Mouse (Mus musculus) CD4-positive, CD25-positive, alpha-beta regulatory T cell, adult 4 months (primary cell): ENCODE results near the gene Kcnmb1. TPM values are rescaled to one million over a fixed set of nuclear protein-coding genes. Genes with fewer than 3 reads are reported as not detected.

Source experiments
- ATAC-seq: one replicate; pipeline ENCODE4 v1.8.0; 2017
- polyA plus RNA-seq, 2 experiments: library from polyadenylated mRNA; unstranded; fragments of 100-300 nt; shearing (Covaris generic); gene quantifications; one replicate each; pipeline ENCODE4 v1.2.1; 2017

Kcnmb1 gene
- 1 to 10 TPM in 1 of 2 experiments, under 1 TPM in 1; 0.79 to 1.0 TPM for polyA plus RNA-seq

- no peak for ATAC-seq
Measured at GRCm38 (mm10) chr11:33962688-33963407, at the start of gene Kcnmb1. Gene Kcnmb1 (plus strand): TSS chr11:33963013.

DNA sequence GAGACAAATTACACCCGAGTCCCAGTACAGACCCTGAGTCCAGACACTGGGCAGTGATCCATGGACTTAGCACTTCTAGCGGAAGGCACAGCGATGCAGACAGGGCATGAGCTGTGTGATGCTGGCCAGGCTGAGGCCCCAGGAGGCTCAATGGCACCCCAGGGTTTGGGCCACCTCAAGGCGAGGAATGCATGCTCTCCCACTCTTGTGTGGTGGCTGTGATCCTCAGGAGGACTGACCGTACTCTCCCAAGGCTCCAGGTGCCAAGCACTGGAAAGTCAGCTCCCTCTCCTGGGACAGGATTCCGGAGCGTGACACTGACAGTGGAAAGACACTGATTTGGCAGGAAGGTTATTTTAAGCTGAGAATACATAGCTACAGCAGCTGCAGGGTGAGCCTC lies 49.8 kb upstream of the Kcnmb1 start:
- no peak for ATAC-seq

DNA sequence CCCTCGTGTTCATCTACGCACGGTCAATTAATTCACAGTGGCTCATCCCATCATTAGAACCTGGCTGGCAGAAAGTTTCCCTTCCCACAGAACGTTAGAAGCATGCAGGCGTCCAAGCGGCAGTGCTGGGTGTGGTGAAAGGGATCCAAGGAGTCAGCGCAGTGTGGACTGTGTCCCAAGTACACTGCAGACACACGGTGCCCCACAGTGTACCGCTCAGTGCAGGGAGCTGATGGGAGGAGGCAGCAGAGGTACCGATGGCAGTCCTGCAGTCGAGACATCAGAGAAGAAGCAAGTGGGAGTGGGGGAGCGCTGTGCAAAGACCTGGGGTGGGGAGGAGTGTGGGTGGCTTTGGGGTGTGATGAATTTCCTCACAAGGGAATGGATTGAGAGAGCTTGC lies 48.6 kb upstream of the Kcnmb1 start:
- no peak for ATAC-seq

- no peak for ATAC-seq
Measured at GRCm38 (mm10) chr11:33917574-33917973, 45.2 kb upstream of the Kcnmb1 start.

GRCm38 (mm10) chr11:33918424-33918823 lies 44.4 kb upstream of the Kcnmb1 start:
- ATAC-seq = no peak

DNA sequence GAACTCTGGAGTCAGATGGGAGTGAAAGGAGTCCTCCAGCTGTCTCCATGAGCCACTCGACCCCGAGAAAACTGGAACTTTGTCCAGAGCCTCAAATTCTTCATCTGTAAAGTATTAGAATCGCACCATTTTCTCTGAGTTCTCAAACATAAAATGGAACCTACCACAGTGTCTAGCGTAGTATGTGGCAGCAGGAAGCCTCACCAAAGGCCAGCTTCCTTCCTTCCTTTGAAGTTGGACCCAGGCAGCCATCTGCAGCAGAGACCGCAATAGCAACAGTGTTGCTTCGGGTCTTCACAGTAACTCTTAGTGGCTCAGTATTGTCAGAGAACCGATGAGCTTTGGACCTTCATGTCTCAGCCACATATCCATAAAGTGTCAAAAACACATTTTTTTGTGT lies 43.0 kb upstream of the Kcnmb1 start:
- peak; percentile 51 for ATAC-seq

- no peak for ATAC-seq
Measured at GRCm38 (mm10) chr11:33921451-33921850, 41.4 kb upstream of the Kcnmb1 start.

- ATAC-seq = no peak
Measured at GRCm38 (mm10) chr11:33923031-33923430, 39.8 kb upstream of the Kcnmb1 start.

DNA sequence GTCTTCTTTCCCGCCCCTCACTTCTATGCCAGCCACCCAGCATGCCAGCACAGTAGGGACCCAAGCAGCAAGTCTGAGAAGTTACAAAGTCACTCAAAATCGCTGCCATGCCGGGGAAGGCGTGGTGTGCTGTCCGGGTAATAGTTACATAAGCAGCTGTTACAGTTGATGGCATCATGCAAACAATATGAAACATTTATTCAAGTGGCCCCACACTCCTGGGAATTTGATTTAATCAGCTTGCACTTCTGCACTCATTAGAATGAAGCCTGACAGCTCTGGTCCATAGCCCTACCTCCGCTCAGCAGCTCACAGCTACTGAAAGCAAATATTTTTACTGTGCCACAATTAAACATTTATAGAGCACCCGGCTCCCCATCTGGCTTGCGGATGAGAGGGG lies 37.0 kb upstream of the Kcnmb1 start:
- no peak for ATAC-seq

DNA sequence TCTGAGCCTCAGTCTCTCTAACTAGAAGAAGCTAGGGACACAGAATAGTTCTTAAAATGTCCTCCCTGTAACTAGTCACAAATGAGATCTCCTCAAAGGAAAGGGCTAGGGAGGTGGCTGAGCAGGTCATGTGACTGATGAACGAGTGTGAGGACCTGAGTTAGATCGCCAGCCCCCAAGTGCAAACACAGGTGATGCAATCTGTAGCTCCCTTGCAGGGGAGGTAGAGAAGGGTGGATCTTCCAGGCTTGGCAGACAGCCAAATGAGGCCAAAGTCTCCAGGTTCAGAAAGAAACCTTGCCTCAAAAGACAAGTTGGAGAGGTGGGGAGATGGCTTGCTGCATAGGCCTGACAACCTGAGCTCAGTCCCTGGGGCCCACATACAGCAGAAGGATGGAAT lies 36.3 kb upstream of the Kcnmb1 start:
- no peak for ATAC-seq

- ATAC-seq = no peak
Measured at GRCm38 (mm10) chr11:33927321-33927720, 35.5 kb upstream of the Kcnmb1 start.

GRCm38 (mm10) chr11:33927836-33928235 lies 35.0 kb upstream of the Kcnmb1 start:
- no peak for ATAC-seq

GRCm38 (mm10) chr11:33928658-33929057 lies 34.2 kb upstream of the Kcnmb1 start:
- no peak for ATAC-seq

- ATAC-seq = no peak
Measured at GRCm38 (mm10) chr11:33929412-33929811, 33.4 kb upstream of the Kcnmb1 start.

GRCm38 (mm10) chr11:33931836-33932385 lies 30.9 kb upstream of the Kcnmb1 start:
- peak; percentile 64 for ATAC-seq

GRCm38 (mm10) chr11:33932386-33933111 lies 30.3 kb upstream of the Kcnmb1 start:
- peak; percentile 71 for ATAC-seq

DNA sequence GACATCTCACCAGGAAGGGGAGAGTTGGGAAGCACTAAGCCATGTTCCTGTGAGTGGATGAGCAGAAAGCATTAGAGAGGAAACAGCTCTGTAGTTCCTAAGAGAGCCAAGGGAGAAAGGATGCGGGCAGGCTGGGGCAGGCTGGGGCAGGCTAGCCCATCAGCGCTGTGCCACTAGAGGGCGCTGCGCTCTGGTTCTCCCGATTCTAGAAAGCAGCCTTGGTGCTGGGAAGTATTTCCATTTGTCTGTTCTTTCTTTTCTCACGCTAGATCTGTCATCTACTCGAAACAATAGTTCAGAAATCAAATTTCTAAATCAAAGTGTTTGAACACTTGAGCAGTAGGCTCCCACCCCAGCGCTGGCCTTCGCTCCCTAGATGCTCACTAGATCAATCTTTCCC lies 28.5 kb upstream of the Kcnmb1 start:
- no peak for ATAC-seq

DNA sequence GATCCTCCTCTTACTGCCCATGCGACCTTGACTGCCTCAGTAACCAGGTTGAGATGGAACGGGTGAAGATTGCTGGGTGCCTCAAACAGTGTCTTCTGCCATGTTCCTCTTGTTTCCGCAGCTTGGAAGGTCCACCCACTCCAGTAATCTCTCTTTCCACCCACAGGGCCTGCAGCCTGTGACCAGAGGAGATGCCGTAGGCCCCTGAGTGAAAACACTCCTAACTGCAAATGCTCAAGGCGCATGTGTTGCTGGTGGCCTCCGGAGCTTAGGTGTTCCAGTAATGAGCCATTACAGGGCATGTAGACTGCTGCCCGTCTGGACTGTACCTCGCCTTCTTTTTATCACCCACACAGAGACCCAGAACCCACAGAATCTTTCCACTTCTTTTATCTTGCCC lies 25.2 kb upstream of the Kcnmb1 start:
- ATAC-seq = no peak

- ATAC-seq = peak; percentile 80
Measured at GRCm38 (mm10) chr11:33938561-33939274, 24.1 kb upstream of the Kcnmb1 start.

- peak; percentile 56 for ATAC-seq
Measured at GRCm38 (mm10) chr11:33939456-33940113, 23.2 kb upstream of the Kcnmb1 start.

DNA sequence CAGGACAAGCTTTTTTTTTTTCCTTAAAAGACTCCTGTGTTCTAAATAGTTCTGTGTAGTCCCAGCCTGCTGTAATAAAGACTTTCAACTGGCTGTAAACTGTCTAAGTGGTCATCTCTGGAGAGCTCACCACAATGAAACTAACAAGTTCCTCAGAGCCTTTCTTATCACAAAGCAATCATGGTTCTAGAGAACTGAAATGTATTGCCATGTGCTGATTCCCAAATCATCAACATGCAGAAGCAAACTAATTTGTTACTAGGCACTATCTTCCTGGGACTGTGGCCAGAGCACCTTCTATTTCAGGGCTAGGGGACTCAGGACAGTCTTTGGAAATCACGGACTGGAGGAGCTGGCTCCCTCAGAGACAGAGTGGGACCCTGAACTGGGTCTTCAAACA lies 19.2 kb upstream of the Kcnmb1 start:
- ATAC-seq = no peak

DNA sequence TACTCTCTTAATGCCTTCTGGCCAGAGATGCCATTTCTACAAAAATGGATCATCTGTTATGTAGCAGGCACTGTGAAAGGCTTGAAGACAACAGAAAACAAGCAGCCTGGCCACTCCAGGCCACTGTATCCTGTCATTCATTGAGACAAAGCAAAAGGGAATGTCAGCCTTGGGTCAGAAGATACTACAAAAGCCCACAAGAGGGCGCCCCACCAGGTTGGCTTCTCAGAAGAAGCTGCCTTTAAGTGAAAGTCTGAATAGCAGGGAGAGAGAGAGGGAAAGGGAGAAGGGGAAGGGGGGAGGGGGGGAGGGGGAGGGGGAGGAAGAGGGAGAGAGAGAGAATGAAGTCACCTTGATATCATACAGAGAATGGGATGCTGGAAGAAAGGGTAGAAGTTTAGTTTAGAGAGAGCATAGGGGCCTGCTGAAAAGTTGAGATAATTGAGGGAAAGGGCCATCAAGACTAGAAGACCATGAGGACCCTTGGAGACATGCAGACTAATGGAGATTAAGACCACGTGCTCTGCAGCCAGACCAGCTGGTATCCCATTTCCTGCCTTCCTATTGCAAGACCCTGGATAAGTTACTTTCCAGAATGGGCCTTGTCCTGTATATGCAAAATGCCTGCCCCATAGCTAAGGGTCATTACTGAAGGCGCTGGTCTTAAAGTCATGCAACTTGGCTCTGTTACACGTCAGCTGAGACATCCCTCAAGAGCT lies 18.6 kb upstream of the Kcnmb1 start:
- no peak for ATAC-seq
